Comparison of ENCODE assay signal across 18 mouse cellular contexts in the genomic region with DNA sequence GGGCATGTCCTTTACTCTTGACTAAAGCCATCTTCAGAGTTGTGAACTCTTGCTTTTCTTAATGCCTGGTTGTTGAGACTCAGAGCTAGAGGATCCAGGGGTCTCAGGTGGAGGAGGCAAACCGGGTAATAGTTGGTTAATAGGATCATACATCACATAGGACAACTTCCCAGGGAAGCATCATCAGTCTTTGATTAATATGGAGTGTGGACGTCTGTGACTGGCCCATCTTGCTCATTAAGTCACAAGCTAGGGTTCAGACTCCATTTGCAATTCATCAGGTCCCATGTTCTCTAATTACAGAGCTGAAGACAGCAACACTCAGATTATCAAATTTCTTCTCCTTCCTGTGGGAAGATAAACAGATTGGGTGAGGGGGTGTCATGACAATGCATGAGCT.
"Had no signal": no experiment of that assay in that cellular context is flagged by ENCODE, and none has a peak within 500 bp of the region (broad histone marks: within the 10 kb centered on the region; RNA-seq: fewer than 3 reads in every experiment).

No protein-coding gene starts in this region.

- H3K27me3 ChIP-seq: limb, embryonic 12.5 days; limb, embryonic 15.5 days; lung, embryonic 15.5 days; megakaryocyte, embryonic 14.5 days; neural tube, embryonic 13.5 days had no signal

- H3K36me3 ChIP-seq: limb, embryonic 12.5 days; limb, embryonic 15.5 days; lung, embryonic 15.5 days; neural tube, embryonic 13.5 days had no signal

- H3K4me2 ChIP-seq: limb, embryonic 12.5 days; limb, embryonic 15.5 days; liver, embryonic 11.5 days; lung, embryonic 15.5 days; midbrain, embryonic 11.5 days; neural tube, embryonic 13.5 days had no signal

- H3K9ac ChIP-seq: limb, embryonic 12.5 days; limb, embryonic 15.5 days; liver, embryonic 14.5 days; lung, embryonic 15.5 days; neural tube, embryonic 13.5 days had no signal

- H3K9me3 ChIP-seq: limb, embryonic 12.5 days; limb, embryonic 15.5 days; lung, embryonic 15.5 days; neural tube, embryonic 13.5 days had no signal

- H3K27ac ChIP-seq: limb, embryonic 12.5 days; limb, embryonic 15.5 days; liver, embryonic 14.5 days; lung, embryonic 15.5 days; neural tube, embryonic 13.5 days had no signal

- H3K4me3 ChIP-seq: limb, embryonic 12.5 days; limb, embryonic 15.5 days; lung, embryonic 15.5 days; megakaryocyte, embryonic 14.5 days; neural tube, embryonic 13.5 days had no signal

- H3K4me1 ChIP-seq: limb, embryonic 12.5 days; limb, embryonic 15.5 days; lung, embryonic 15.5 days; megakaryocyte, embryonic 14.5 days; neural tube, embryonic 13.5 days had no signal

- DNase-seq: kidney, adult 9 months; kidney, postnatal 14 days; kidney, postnatal 4 days; left cerebral cortex, postnatal 4 days; lung, adult 18-20 months; lung, postnatal 10 days; lung, postnatal 36 days; midbrain, embryonic 14.5 days; thymus, adult 18-20 months; thymus, postnatal 36 days had no signal
